Mouse (Mus musculus): ENCODE data around the gene Mtr.

Mtr gene

DNA sequence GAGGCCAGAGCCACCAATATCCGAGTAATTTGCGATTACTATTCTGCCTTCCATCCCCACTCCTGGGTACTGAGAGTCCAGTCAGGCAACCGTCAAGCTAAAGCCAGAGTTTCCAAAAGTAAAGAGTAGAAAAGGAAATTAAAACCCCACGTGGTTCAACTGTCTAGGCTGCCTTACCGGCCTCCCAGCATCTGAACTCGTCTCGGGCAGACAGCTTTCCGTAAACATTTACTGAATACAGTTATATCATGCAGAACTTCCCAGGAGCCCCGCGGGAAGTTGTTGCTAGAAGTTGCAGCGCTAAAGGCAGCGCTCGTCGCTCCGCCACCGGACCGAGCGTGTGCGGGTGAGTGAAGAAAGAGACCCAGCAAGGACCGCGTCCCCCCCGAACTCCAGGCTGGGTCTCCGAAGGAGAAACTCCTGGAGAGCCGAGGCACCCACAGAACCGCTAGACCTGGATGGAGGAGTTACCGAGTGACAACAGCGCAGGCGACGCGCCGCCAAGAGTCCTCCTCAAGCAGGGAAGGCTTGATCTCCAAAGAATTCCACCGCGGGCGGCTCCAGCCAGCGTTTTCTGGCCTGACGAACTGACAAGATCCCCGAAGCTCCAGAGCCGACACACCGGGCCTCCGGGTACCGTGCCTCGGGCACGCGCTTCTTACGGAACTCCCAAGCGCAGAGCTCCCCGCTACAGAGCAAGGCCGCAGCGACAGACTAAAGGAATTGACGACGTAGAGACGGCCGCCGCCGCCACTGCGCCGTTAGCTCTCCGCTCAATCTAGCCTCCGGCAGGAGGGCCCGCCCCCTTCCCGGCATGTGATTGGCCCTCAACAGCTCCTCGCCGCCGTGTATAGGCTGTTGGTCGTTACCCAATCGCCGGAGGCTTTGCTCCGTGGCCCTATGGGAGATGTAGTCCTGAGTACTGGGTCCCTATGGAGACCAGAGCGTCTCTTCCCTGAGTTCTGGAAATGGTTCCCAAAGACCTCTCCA lies at the start of gene Mtr:
TSS of gene Mtr (minus strand) at position 723 of the 990 bp plus-strand sequence.
- peak; percentile 94 for DNase-seq (ENCODE audit: low spot score in 2 of 2)

DNA sequence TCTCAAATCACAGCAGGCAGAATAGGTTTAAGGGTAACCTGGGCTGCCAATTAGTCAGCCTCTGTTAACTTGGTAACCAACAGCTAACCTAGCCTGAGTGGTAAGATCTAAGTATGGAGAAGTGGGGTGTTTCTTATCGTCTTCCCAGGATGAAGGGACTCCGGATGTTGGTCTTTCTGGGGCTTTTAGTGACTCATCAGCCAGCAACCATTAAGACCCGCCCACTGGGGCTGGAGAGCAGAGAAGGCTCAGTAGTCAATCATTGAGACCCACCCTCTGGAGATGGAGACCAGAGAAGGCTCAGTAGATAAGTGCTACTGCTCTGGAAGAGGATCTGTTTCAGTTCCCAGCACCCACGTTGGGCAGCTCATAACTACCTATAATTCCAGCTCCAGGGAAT lies 49.4 kb upstream of the Mtr start:
- DNase-seq (ENCODE audit: low spot score in 2 of 2), result no peak

DNA sequence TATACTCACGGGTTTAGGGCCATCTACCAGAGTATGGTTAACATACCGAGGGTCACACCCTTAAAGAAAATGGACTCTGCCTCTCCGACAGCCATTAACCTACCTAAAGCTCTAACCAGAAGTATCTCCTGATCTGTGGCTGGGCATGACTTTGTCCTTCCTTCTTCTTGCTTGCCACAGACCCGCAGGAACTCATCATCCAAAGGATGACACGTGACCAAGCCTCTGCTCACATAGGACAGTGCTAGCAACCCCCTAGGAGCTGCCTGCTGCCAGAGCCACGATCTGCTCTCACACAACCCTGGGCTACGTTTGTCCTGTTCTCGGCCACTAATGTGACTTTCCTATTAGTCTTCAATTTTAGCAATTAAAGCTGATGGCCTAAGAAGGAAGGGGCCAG lies 47.6 kb upstream of the Mtr start:
- no peak for DNase-seq (ENCODE audit: low spot score in 2 of 2)

DNA sequence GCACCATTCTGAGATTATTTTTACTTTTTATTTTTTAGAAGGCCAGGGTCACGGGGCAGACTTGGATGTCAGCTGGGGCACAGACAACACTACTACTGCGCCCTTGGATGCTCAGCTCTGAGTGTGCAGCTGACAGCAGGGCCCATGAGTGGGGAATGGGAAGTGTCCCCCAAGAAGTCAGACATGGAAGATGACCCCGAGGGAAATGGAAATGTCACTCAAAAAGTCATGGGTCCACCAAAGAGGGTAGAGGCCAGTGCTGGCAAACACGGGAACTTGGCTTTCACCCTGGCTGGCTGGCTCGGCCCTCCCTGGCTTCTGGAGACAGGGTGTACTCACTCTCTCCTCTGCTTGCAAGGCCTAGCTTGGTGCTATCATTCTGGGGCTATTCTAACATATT lies 47.1 kb upstream of the Mtr start:
- DNase-seq (ENCODE audit: low spot score in 2 of 2), result no peak

DNA sequence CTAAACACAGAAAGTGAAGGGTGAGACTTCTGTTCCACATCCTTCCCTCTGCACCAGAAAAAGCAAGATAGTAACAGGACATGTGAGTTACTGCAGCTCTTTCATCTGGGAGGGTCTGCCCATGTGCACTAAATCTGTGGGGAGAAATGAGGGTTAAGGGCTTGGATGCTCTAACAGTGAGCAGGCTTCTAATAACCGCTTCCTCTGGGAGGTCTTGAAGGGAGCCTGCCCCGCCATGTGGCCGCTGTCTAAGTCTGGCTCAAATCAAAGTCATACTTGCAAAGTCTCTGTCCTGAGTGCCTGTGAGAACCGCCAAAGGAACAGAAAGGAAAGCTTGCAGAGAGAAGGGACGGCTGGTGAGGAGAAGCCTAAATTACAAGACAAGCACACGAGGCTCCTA lies 39.9 kb upstream of the Mtr start:
- DNase-seq (ENCODE audit: low spot score in 2 of 2), result no peak

DNA sequence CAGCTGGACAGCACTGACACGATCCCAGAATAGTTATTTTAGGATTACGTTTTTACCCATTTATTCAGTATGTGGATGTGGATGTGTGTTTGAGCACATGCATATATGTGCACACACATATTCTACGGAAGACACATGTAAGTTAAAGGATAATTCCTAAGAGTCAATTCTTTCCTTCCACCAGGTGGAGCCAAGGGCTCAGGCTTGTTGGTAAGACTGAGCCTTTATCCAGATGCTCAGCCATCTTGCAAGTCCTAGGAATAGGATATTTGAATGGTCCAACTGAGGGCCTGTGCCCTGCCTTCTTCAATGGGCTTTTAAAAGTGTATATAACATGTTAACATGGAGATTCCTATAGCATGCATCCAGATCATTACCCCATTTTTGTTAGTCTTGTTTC lies 38.8 kb upstream of the Mtr start:
- DNase-seq (ENCODE audit: low spot score in 2 of 2), result no peak

DNA sequence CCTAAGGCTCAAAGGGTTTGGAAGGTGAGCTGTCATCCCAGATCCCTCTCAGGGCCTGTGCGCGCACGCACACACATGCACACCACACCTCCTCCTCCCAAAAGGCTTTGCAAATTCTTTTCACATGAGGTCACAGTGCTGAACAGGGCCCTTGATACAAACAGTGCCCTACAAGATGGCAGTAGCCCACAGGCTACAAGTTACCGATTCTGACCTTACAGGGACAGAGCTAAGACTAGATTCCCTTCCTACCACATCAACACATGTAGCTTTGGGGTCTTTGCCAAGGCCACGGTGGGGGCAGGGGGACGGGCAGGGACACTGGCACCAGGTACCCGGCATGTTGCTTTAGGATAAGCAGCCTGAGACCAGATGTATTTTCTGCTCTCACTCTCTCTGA lies 35.9 kb upstream of the Mtr start:
- no peak for DNase-seq (ENCODE audit: low spot score in 2 of 2)

DNA sequence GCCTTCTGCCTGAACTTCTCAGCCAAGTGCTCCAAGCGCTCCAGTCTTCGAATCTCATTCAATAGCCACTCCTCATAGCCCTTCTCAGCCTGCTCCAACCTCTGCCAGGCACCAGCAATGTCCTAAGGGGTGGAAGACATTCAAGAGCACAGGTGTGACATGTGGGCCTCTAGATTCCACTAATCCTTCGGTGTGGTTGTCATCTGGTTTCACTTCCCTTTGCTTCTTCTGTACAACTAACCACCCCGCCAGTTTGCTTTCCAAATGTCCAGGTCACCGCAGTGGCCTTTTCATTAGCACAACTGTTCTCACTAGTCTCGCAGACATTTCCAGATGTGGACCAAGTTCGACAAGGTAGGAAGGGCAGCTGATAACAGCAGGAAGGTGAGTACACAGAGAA lies 32.8 kb upstream of the Mtr start:
- no peak for DNase-seq (ENCODE audit: low spot score in 2 of 2)

DNA sequence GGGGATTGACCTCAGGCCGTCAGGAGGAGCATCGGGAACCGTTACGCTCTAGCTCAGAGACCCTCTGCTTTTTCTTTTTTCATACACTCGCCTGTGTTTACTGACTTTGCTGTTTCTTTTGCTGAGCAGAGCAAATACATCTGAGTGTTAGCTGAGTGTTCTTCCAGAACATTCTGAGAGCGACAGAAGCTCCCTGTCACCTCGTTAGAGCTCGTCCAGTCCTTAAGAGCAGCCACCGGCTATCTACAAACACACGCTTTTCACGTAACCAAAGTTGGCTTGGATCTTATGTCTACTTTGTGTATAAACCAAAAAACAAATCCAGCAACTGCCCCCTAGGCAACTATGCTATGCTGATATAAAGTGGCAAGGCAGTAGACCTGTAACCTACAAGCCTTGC lies 26.6 kb upstream of the Mtr start:
- no peak for DNase-seq (ENCODE audit: low spot score in 2 of 2)

DNA sequence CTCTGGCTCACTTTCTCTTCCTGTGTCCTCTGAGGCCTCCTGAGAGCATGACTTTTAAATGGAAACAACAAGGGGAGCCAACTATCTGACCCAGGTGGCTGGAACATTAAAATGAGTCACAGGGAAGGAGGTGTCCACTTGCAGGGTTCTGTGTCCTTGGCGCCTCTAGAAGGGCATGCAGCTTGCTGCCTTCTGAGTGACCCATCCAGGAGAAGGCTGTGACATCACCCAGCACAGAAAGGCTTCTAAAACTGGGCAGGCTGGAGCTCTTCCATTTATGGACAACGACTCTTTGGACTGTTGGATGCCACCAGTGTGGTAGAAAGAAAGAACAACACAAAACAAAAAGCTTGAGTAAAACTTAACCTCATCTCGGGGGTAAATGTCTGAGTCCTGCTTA lies 25.9 kb upstream of the Mtr start:
- no peak for DNase-seq (ENCODE audit: low spot score in 2 of 2)

DNA sequence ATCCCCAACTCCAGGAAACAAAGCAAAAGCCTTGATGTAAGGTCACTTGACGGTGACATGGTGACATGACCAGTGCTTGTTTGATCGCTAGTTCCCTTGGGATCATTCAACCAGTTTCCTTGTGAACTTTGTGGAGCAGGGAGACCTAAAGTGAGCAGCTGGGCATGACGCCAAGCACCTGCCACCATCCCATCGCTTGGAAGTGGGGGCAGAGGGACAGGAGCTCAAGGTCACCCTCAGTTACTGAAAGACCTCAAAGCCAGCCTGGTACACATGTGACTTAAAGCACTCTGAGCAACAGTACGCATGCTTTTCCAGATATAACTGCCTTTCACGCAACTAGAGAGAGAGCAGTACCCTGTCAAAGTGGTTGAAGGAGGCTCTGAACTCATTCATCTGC lies 16.8 kb upstream of the Mtr start:
- no peak for DNase-seq (ENCODE audit: low spot score in 2 of 2)

DNA sequence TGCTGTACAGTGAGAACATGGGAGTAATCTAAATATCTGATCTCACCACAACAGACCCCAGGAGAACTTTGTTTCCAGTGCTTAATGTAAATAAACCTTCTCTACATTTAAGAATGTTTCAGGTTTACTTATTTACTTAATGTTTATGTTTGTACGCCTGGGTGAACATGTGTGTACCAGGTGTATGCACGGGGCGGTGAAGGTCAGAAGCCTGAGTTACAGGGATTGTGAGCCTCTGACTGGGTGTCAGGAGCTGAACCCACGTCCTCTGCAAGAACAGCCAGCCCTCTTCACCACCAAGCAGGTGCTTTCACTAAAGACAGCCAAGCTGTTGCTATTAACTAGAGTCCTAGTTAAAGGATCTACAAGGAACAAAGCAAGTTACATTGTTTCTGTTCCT lies 16.3 kb upstream of the Mtr start:
- DNase-seq (ENCODE audit: low spot score in 2 of 2), result no peak

DNA sequence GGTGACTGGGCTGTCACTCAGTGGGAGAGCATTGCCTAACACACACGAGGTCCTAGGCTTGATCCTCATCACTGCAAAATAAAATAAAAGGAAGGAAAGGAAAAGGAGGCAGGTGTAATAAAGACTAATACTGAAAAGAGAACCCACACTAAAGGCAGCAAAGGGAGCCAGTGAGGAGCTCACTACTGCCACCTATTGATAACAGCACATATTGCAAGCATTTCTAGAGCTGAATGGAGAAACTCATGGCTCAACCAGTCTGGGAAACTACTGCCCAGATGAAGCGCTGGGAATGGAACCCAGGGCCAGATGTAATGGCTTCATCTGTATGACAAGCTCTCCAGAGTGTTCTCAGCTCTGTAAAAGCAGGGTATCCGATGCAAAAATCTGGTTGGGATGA lies 15.0 kb upstream of the Mtr start:
- peak in 1 of 2 experiments; percentile 59 for DNase-seq (ENCODE audit: low spot score in 2 of 2)

DNA sequence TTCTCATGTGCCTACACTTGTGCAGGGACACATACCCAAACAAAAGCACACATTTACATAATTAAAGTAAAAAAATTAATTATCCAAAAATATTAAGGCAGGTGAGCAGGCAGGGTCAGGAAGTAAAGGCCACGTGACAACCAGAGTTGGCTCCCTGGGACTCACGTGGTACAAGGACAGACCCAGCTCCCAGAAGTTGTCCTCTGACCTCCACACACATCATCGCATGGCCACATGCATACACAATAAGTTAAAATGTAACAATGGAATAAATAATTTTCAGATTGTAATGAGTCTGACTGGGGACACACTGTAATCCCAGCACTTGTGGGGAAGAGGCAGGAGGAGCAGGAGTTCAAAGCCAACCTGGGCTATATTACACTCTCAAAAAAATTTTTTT lies 10.1 kb upstream of the Mtr start:
- DNase-seq (ENCODE audit: low spot score in 2 of 2), result no peak

DNA sequence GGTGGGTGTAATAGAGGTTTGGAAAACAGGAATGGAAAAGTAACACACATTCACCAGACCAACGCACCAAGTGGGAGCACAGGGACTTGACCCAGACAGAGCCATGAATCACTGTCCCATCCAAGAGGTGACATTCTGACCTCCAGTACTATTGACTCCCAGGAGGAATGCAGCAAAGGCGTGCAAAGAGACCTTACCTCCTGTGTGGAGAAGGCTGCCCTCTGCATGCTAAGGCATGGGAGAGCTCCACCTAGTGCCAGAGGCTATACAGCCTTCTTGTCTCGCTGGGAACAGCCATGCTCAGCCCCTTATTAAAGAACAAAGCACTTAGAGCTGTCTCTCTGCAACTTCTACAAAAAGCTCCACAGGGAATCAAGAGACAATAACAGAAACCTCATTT lies 9.2 kb upstream of the Mtr start:
- DNase-seq (ENCODE audit: low spot score in 2 of 2), result no peak

DNA sequence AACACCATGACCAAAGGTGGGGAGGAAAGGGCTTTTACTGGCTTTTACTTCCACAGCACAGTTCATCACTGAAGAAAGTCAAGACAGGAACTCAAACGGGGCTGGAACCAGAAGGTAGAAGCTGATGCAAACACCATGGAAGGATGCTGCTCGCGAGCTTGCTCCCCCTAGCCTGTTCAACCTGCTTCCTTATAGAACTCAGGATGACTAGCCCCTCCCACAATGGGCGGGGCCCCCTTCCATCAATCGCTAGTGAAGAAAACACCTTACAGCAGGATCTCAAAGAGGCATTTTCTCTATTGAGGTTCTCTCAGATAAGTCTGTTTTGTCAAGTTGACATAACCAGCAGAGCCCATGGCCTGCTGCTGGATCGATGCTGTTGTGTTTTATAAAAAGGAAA lies 6.1 kb upstream of the Mtr start:
- no peak for DNase-seq (ENCODE audit: low spot score in 2 of 2)

DNA sequence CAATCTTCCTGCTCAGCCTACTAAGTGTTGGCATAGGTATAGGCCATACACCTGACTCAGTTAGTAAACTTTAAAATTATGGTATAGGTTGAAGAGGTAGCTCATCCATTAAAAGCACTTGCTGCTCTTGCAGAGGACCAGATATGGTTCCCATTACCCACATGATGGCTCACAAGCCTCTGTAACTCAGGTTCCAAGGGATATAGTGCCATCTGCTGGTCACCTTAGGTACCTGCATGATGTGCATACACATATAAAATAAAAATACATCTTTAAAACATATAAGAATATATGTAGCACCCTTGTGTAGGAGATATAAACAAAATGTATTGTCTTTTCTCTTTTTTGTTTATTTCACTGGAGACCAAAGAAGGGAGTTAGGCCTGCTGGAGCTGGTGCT lies 3.6 kb upstream of the Mtr start:
- no peak for DNase-seq (ENCODE audit: low spot score in 2 of 2)

DNA sequence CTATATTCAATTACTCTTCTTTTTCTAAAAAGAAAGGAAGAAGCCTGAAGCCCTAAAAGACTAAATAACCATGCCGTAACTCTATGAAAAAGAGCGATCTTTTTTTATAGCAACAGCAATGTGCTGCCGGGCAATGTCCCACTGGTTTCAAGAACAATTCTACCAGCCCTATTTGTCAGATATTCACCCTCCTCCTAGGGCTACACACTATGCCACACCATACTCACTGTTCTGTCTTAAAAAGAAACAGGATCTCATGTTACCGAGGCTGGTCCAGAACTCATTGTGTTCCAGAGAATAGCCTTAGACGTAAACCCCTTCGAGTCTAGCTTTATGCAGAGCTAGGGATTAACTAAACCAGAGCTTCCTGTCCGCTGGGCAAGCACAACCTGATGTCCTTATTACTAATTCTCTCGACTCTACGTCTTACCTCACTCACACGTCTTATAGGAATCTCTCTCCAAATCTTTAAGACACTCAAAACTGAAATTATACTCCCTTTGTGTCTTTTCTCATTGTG lies 982 bp downstream of the Mtr start:
- no peak for DNase-seq (ENCODE audit: low spot score in 2 of 2)

DNA sequence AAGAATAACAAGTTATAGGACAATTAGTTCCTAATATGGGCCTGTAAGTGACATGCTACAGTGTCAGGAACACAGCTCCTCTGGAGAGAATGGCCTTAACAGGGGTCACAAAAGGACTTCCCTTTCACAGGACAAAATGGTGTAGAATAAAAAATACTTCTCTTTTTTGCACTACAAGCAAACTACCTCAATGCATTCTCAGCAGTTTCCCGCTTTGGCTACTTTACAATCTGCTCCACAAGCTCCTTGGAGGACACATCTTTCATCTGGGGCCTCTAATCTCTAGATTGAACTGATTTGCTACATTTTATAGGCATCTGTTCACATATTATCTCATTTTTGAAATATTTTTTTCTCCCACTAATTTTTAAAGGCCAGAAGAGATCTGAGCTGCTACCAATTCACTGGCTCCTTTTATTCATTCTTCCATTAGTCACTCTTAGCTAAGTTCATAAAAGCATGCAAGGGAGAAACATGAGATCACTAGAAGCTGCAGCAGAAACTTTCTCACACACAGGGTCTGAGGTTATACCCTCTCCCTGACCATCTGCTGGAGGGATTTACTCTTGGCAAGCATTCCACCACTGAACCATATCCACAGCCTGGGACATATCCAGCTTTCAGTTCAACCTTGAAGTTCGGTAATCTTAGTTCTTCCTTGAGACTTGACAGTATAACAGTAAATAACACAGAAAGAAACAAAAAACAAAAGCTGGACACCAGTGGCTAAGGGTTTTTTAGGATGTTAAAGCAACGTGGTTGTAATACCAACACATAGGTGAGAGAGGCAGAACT lies 1.8 kb downstream of the Mtr start:
- DNase-seq (ENCODE audit: low spot score in 2 of 2), result no peak

DNA sequence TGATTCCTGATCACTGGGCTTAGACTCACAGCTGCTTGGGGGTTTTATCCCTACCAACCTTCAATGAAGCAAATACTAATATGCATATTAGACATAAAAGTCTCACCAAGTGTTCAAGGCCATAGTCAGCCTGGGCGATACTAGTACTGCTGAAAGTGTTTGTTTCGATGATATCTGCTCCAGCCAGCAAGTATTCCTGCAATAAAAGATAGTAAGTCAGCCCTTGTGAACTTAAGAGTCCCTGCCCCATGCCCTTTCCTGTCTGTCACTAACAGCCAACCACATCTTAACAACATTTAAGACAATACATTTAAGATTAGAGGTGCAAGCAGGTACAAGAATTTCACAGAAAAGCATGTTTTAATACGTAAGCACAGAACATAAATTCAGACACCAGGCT lies 7.4 kb downstream of the Mtr start:
- DNase-seq (ENCODE audit: low spot score in 2 of 2), result no peak

DNA sequence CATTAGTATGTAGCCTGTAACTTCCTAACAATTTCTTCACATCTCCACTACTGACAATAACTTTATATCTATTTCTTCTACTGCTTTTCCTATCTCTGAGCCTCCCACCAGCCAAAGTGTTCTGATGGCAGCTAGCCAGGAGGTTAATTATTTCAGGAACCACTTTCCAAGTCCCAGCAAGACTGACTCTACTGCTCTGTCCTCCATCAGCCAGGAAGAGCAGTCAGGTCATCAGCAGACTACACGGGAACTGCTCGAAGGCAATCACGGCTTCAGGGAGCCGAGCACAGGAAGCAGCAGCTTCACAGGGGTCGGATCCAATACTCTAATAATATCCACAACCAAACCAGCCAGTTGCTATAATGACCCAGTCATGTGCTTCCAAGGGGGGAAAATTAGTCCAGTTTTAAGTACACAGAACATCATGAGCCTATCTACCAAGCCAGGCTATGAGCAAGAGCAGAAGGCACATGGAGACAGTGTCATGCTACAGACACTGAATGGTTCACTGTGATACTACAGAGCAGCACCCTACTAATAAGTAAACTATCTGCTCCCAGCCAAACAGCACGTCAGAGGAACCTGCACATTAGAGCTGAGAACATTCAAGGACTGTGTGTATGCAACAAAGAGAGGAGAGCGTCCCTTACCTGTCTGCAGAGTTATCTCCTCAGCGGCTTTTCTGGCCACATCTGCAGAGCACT lies 8.6 kb downstream of the Mtr start:
- DNase-seq (ENCODE audit: low spot score in 2 of 2), result no peak

DNA sequence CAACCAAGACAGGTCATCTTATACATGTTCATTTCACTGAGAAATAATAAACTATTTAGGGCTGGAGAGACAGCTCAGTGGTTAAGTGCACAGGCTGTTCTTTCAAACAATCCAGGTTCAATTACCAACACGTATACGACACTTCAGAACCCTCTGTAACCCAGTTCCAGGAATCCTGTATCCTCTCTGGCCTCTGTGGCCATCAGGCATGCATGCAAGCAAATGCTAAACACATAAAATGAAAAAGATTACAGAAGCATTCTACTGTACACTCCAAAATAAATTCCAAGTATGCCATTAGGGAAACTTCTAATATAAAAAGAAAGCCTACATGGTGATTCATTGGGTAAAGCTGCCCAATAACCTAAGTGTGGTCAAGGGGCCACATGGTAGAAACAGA lies 12.0 kb downstream of the Mtr start:
- DNase-seq (ENCODE audit: low spot score in 2 of 2), result no peak
